Mouse (Mus musculus) heart, embryonic 12.5 days (tissue): ENCODE measurements around the gene Gramd4. TPM values are rescaled to one million over a fixed set of nuclear protein-coding genes. Genes with fewer than 3 reads are reported as not detected.
A peak's percentile ranks its signal among the peaks of the same experiment; 100 is the strongest.

Experiments used
- ATAC-seq: fragments of 200-750 bp; cut with Nextera tagmentation; 2 replicates; pipeline ENCODE4 v1.8.0; 2017; ENCODE audit warnings: moderate TSS enrichment, moderate library complexity; ENCODE audit not compliant: insufficient number of reproducible peaks, low FRiP score
- H3K27ac ChIP-seq: fragments of 300-500 bp; sonication (generic); 2 replicates; pipeline ENCODE4 v1.5.1; 2016; ENCODE audit warnings: mild to moderate bottlenecking, moderate library complexity; ENCODE audit not compliant: poor library complexity, severe bottlenecking
- H3K27me3 ChIP-seq: fragments of 300-500 bp; sonication (generic); replicated peaks from 2 replicates; pipeline ENCODE4 v1.6.1; 2016; ENCODE audit warnings: mild to moderate bottlenecking, moderate library complexity
- H3K36me3 ChIP-seq: fragments of 300-500 bp; sonication (generic); 2 replicates; pipeline ENCODE4 v1.6.1; 2016; ENCODE audit warnings: mild to moderate bottlenecking, moderate library complexity
- H3K4me1 ChIP-seq: fragments of 300-500 bp; sonication (generic); replicated peaks from 2 replicates; pipeline ENCODE4 v1.6.1; 2016; ENCODE audit warnings: mild to moderate bottlenecking
- H3K4me2 ChIP-seq: fragments of 300-500 bp; sonication (generic); 2 replicates; pipeline ENCODE4 v1.6.1; 2016; ENCODE audit warnings: mild to moderate bottlenecking, moderate library complexity
- H3K4me3 ChIP-seq: fragments of 300-500 bp; sonication (generic); 2 replicates; pipeline ENCODE4 v1.5.1; 2016; ENCODE audit warnings: mild to moderate bottlenecking
- H3K9ac ChIP-seq: fragments of 300-500 bp; sonication (generic); 2 replicates; pipeline ENCODE4 v1.6.1; 2016; ENCODE audit warnings: mild to moderate bottlenecking, moderate library complexity
- H3K9me3 ChIP-seq: fragments of 300-500 bp; sonication (generic); replicated peaks from 2 replicates; pipeline ENCODE4 v1.6.1; 2016; ENCODE audit warnings: mild to moderate bottlenecking, moderate library complexity
- WGBS: fragments of 180-500 bp; shearing (Covaris S2); methylation state at CpG from one replicate; pipeline ENCODE4 v1.1.7; 2016; 5-methylcytosine and 5-hydroxymethylcytosine counted together
- polyA plus RNA-seq: library from polyadenylated mRNA; unstranded; fragments of >200 nt; fragmentation: Nextera tagmentation; extraction: Ambion mirVana; gene quantifications from 2 replicates; pipeline ENCODE4 v1.2.1, GENCODE M21; 2016

Gramd4 gene
- polyA plus RNA-seq, 1 experiment from 2014 or later, result 14.3 TPM

- Histone ChIP-seq H3K4me2 (no peak overlapping the region), H3K27me3 (no peaks in the 10 kb centered on the region), H3K4me3 (no peak overlapping the region), H3K36me3 (peaks cover 36% of the 10 kb centered on the region), H3K9ac (no peak overlapping the region), H3K4me1 (peaks cover 47% of the 10 kb centered on the region), H3K9me3 (no peaks in the 10 kb centered on the region), H3K27ac (no peak overlapping the region)
- 54% methylated on average over 15 of the region's 15 CpGs for WGBS
- ATAC-seq, result no peak
Observed at GRCm38 (mm10) chr15:86117115-86118100, 59.9 kb downstream of the Gramd4 start.

GRCm38 (mm10) chr15:86119186-86119585 is 61.7 kb downstream of the Gramd4 start:
- Histone ChIP-seq H3K27ac (no peak overlapping the region), H3K4me1 (peaks cover 30% of the 10 kb centered on the region), H3K4me3 (no peak overlapping the region), H3K27me3 (no peaks in the 10 kb centered on the region), H3K9me3 (no peaks in the 10 kb centered on the region), H3K36me3 (peaks cover 50% of the 10 kb centered on the region), H3K4me2 (no peak overlapping the region), H3K9ac (no peak overlapping the region)
- 82% methylated on average over 7 of the region's 7 CpGs for WGBS
- no peak for ATAC-seq

GRCm38 (mm10) chr15:86122261-86122949 is 64.9 kb downstream of the Gramd4 start:
- Histone ChIP-seq H3K9ac (no peak overlapping the region), H3K9me3 (no peaks in the 10 kb centered on the region), H3K27me3 (no peaks in the 10 kb centered on the region), H3K4me2 (no peak overlapping the region), H3K27ac (no peak overlapping the region), H3K4me3 (no peak overlapping the region), H3K36me3 (peaks cover 63% of the 10 kb centered on the region), H3K4me1 (peaks cover 25% of the 10 kb centered on the region)
- ATAC-seq, result no peak
- WGBS, result 87% methylated on average over 9 of the region's 9 CpGs

GRCm38 (mm10) chr15:86123409-86123808 is 65.9 kb downstream of the Gramd4 start:
- H3K9ac ChIP-seq, result no peak overlapping the region
- no peak overlapping the region for H3K4me2 ChIP-seq
- H3K4me3 ChIP-seq, result no peak overlapping the region
- no peaks in the 10 kb centered on the region for H3K9me3 ChIP-seq
- peaks cover 73% of the 10 kb centered on the region for H3K36me3 ChIP-seq
- H3K27me3 ChIP-seq, result no peaks in the 10 kb centered on the region
- no peak for ATAC-seq
- H3K27ac ChIP-seq, result no peak overlapping the region
- WGBS, result 81% methylated on average over 4 of the region's 4 CpGs
- peaks cover 16% of the 10 kb centered on the region for H3K4me1 ChIP-seq

GRCm38 (mm10) chr15:86124359-86124758 is 66.9 kb downstream of the Gramd4 start:
- 24% methylated on average over 1 of the region's 1 CpGs for WGBS
- Histone ChIP-seq H3K27ac (no peak overlapping the region), H3K27me3 (no peaks in the 10 kb centered on the region), H3K9me3 (no peaks in the 10 kb centered on the region), H3K4me2 (no peak overlapping the region), H3K9ac (no peak overlapping the region), H3K4me1 (peaks cover 16% of the 10 kb centered on the region), H3K36me3 (peaks cover 75% of the 10 kb centered on the region), H3K4me3 (no peak overlapping the region)
- no peak for ATAC-seq

- WGBS, result 87% methylated on average over 3 of the region's 3 CpGs
- Histone ChIP-seq H3K4me3 (no peak overlapping the region), H3K9ac (peak overlapping the region; percentile 24; the same call in 1 of the 2 replicates), H3K27me3 (no peaks in the 10 kb centered on the region), H3K4me1 (peaks cover 16% of the 10 kb centered on the region), H3K36me3 (peaks cover 78% of the 10 kb centered on the region), H3K4me2 (no peak overlapping the region), H3K27ac (no peak overlapping the region), H3K9me3 (no peaks in the 10 kb centered on the region)
- no peak for ATAC-seq
Observed at GRCm38 (mm10) chr15:86129036-86129435, 71.5 kb downstream of the Gramd4 start.

GRCm38 (mm10) chr15:86130657-86131056 is 73.2 kb downstream of the Gramd4 start:
- no peak overlapping the region for H3K9ac ChIP-seq
- 90% methylated on average over 10 of the region's 10 CpGs for WGBS
- H3K27me3 ChIP-seq, result no peaks in the 10 kb centered on the region
- H3K27ac ChIP-seq, result no peak overlapping the region
- no peak overlapping the region for H3K4me2 ChIP-seq
- H3K4me1 ChIP-seq, result peaks cover 17% of the 10 kb centered on the region
- no peak for ATAC-seq
- peaks cover 83% of the 10 kb centered on the region for H3K36me3 ChIP-seq
- no peak overlapping the region for H3K4me3 ChIP-seq
- no peaks in the 10 kb centered on the region for H3K9me3 ChIP-seq

- no peak for ATAC-seq
- 43% methylated on average over 18 of the region's 18 CpGs for WGBS
Observed at GRCm38 (mm10) chr15:86134941-86135783, 77.7 kb downstream of the Gramd4 start.

GRCm38 (mm10) chr15:86137638-86138037 is 80.1 kb downstream of the Gramd4 start:
- Histone ChIP-seq H3K4me3 (no peak overlapping the region), H3K36me3 (peaks cover 63% of the 10 kb centered on the region), H3K27me3 (no peaks in the 10 kb centered on the region), H3K27ac (no peak overlapping the region), H3K9me3 (no peaks in the 10 kb centered on the region), H3K4me2 (no peak overlapping the region), H3K9ac (no peak overlapping the region), H3K4me1 (0 out of 2 replicates have a peak, but pooled peaks cover 4% of the 10 kb centered on the region)
- WGBS, result 62% methylated on average over 4 of the region's 4 CpGs
- ATAC-seq, result no peak

More at GRCm38 (mm10) chr15:86134941-86135783, 77.7 kb downstream of the Gramd4 start:
- peaks cover 66% of the 10 kb centered on the region for H3K36me3 ChIP-seq
- no peak overlapping the region for H3K4me3 ChIP-seq
- H3K9ac ChIP-seq, result no peak overlapping the region
- H3K27me3 ChIP-seq, result no peaks in the 10 kb centered on the region
- no peak overlapping the region for H3K27ac ChIP-seq
- 0 out of 2 replicates have a peak, but pooled peaks cover 4% of the 10 kb centered on the region for H3K4me1 ChIP-seq
- no peaks in the 10 kb centered on the region for H3K9me3 ChIP-seq
- H3K4me2 ChIP-seq, result no peak overlapping the region

GRCm38 (mm10) chr15:86140323-86140722 is 82.8 kb downstream of the Gramd4 start:
- no peaks in the 10 kb centered on the region for H3K9me3 ChIP-seq
- no peak overlapping the region for H3K4me3 ChIP-seq
- H3K4me2 ChIP-seq, result no peak overlapping the region
- H3K4me1 ChIP-seq, result no peaks in the 10 kb centered on the region
- no peaks in the 10 kb centered on the region for H3K27me3 ChIP-seq
- H3K9ac ChIP-seq, result no peak overlapping the region
- WGBS, result 32% methylated on average over 10 of the region's 10 CpGs
- H3K36me3 ChIP-seq, result peaks cover 61% of the 10 kb centered on the region
- ATAC-seq, result no peak
- no peak overlapping the region for H3K27ac ChIP-seq
